Mouse (Mus musculus) limb, embryonic 14.5 days (tissue): ENCODE results near the gene Maml3. TPM values are rescaled to one million over a fixed set of nuclear protein-coding genes. Genes with fewer than 3 reads are reported as not detected.

ENCODE experiments used
- ATAC-seq: fragments of 200-750 bp; cut with Nextera tagmentation; 2 replicates; pipeline ENCODE4 v1.8.0; 2017; ENCODE audit warnings: low read depth, moderate number of reproducible peaks, moderate TSS enrichment; ENCODE audit not compliant: low FRiP score
- DNase-seq: peaks from one replicate; pipeline ENCODE4 v3.0.0-alpha.2; 2015; ENCODE audit warnings: low spot score
- H3K27ac ChIP-seq: fragments of 300-500 bp; sonication (generic); replicated peaks from 2 replicates; pipeline ENCODE4 v1.5.1; 2014; ENCODE audit warnings: low read depth, mild to moderate bottlenecking, low read length, moderate library complexity, mixed read lengths
- H3K27me3 ChIP-seq: fragments of 300-500 bp; sonication (generic); 2 replicates; pipeline ENCODE4 v1.6.1; 2014; ENCODE audit warnings: low read length, mixed read lengths; ENCODE audit not compliant: control insufficient read depth, insufficient read depth
- H3K36me3 ChIP-seq: fragments of 300-500 bp; sonication (generic); 2 replicates; pipeline ENCODE4 v1.6.1; 2014; ENCODE audit warnings: mild to moderate bottlenecking, low read length, moderate library complexity, mixed read lengths; ENCODE audit not compliant: control insufficient read depth, insufficient read depth
- H3K4me1 ChIP-seq: fragments of 300-500 bp; sonication (generic); 2 replicates; pipeline ENCODE4 v1.6.1; 2014; ENCODE audit warnings: antibody characterized with exemption, low read length, mixed read lengths; ENCODE audit not compliant: control insufficient read depth, insufficient read depth
- H3K4me2 ChIP-seq: fragments of 300-500 bp; sonication (generic); replicated peaks from 2 replicates; pipeline ENCODE4 v1.6.1; 2014; ENCODE audit warnings: low read depth, mild to moderate bottlenecking, low read length, moderate library complexity; ENCODE audit not compliant: severe bottlenecking
- H3K4me3 ChIP-seq: fragments of 300-500 bp; sonication (generic); replicated peaks from 2 replicates; pipeline ENCODE4 v1.5.1; 2014; ENCODE audit warnings: low read length
- H3K9ac ChIP-seq: fragments of 300-500 bp; sonication (generic); 2 replicates; pipeline ENCODE4 v1.6.1; 2014; ENCODE audit warnings: mild to moderate bottlenecking, low read depth, low read length, moderate library complexity; ENCODE audit not compliant: severe bottlenecking
- H3K9me3 ChIP-seq: fragments of 300-500 bp; sonication (generic); 2 replicates; pipeline ENCODE4 v1.6.1; 2016; ENCODE audit warnings: low read length; ENCODE audit not compliant: control insufficient read depth
- POLR2A ChIP-seq: fragments of 200-500 bp; IDR thresholded peaks from 2 replicates; pipeline ENCODE4 v1.8.0; 2012; ENCODE audit warnings: inconsistent platforms, mild to moderate bottlenecking, moderate library complexity, borderline replicate concordance; ENCODE audit not compliant: insufficient read depth, insufficient read length; ENCODE audit errors: extremely low read depth
- WGBS: fragments of 180-500 bp; shearing (Covaris S2); extraction: QIAGEN DNeasy Blood & Tissue Kit; methylation state at CpG from one replicate; pipeline ENCODE4 v1.1.7; 2014; 5-methylcytosine and 5-hydroxymethylcytosine counted together
- polyA plus RNA-seq, 2 experiments: library from polyadenylated mRNA; depleted of rRNA in 1 of 2; stranded (reverse) in 1 of 2; unstranded in 1 of 2; fragments of >200 nt; fragmentation: Nextera tagmentation in 1 of 2; extraction: Ambion mirVana in 1 of 2; gene quantifications; 2 replicates each; pipeline versions ENCODE4 v1.2.1 to v1.2.3; 2012 to 2014

Maml3 gene
- polyA plus RNA-seq, 2 experiments = 5.4 to 5.6 TPM

DNA sequence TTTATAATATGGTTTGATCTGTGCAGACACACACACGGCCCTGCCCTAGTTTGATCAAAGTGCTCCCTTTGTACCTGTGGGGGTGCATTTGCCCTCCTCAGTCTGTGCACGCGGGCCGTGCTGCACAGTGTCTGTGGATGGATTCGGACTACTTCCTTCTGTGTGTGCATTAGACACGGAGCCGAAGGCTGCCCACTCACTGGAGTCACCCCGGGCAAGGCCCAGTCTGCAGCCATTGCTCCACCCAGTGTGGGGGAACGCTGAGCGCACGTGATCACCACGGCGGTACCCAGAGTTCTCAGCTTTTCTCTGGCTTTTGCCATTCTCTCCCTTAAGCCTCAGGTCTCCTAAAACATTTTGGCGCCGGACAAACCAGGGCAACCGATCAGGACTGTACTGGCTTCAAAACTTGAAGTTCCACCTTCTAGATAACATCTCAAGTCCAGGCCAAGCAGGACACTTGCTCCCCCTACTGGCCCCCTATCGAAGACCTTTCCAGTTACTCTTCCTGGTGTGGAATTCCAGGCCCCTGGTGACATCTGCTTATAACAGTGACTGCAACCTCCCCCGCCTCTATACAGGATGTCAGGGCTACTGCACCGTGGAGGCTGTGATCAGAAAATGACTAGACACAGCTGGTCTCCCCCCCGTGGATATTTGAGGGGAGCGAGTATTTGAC, 431.3 kb downstream of the Maml3 start:
- Histone ChIP-seq H3K36me3 (no peaks in the 10 kb centered on the region), H3K9me3 (no peaks in the 10 kb centered on the region), H3K4me3 (no peak overlapping the region), H3K27me3 (no peaks in the 10 kb centered on the region), H3K4me1 (no peaks in the 10 kb centered on the region), H3K4me2 (no peak overlapping the region), H3K9ac (no peak overlapping the region), H3K27ac (no peak overlapping the region)
- WGBS = 68% methylated on average over 21 of the region's 21 CpGs
- TF ChIP-seq POLR2A = no peak
- DNase-seq (peak; percentile 57), ATAC-seq (no peak)

DNA sequence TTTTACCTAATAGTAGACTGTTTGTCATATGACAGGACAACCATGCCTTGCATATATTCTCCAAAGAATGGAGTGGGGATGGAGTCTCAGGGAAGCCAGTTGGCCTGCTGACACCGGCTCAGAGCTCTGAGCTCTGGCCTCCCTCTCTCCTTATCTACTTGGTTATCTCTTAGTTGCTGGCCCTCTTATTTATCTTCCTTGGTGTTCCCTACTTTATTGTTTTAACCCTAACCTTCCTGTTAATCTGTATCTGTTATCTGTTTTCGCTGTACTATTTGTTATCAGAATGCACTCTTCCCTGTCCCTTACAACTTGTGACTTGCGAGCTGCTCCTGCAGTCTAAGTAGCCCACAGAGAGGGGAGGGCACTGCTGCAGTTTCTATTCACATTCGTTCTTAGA, 432.2 kb downstream of the Maml3 start:
- 70% methylated on average over 4 of the region's 4 CpGs for WGBS
- no peaks in the 10 kb centered on the region for H3K36me3 ChIP-seq
- no peaks in the 10 kb centered on the region for H3K27me3 ChIP-seq
- TF ChIP-seq POLR2A = no peak
- H3K27ac ChIP-seq = no peak overlapping the region
- no peak overlapping the region for H3K4me2 ChIP-seq
- no peak for DNase-seq
- no peak for ATAC-seq
- H3K9ac ChIP-seq = no peak overlapping the region
- no peaks in the 10 kb centered on the region for H3K4me1 ChIP-seq
- no peaks in the 10 kb centered on the region for H3K9me3 ChIP-seq
- H3K4me3 ChIP-seq = no peak overlapping the region

DNA sequence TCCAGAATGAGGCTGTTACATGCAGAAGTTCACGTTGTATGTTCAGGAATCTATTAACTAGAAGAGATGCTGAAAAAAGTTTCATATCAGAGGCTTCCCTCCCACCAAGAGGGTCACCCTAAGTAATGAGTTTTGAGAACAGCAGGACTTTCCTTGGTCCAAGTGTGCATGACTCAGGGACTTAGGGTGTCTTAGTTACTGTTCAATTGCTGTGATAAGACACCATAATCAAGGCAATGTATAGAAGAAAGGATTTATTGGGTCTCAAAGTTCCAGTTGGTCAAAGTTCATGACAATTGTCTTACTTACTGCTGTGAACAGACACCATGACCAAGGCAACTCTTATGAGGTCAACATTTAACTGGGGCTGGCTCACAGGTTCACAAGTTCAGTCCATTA, 433.8 kb downstream of the Maml3 start:
- TF ChIP-seq POLR2A = no peak
- H3K4me2 ChIP-seq = no peak overlapping the region
- no peak overlapping the region for H3K9ac ChIP-seq
- no peaks in the 10 kb centered on the region for H3K9me3 ChIP-seq
- no peak overlapping the region for H3K4me3 ChIP-seq
- ATAC-seq (no peak), DNase-seq (no peak)
- no peaks in the 10 kb centered on the region for H3K4me1 ChIP-seq
- H3K36me3 ChIP-seq = no peaks in the 10 kb centered on the region
- 80% methylated on average over 1 of the region's 1 CpGs for WGBS
- no peak overlapping the region for H3K27ac ChIP-seq
- no peaks in the 10 kb centered on the region for H3K27me3 ChIP-seq

DNA sequence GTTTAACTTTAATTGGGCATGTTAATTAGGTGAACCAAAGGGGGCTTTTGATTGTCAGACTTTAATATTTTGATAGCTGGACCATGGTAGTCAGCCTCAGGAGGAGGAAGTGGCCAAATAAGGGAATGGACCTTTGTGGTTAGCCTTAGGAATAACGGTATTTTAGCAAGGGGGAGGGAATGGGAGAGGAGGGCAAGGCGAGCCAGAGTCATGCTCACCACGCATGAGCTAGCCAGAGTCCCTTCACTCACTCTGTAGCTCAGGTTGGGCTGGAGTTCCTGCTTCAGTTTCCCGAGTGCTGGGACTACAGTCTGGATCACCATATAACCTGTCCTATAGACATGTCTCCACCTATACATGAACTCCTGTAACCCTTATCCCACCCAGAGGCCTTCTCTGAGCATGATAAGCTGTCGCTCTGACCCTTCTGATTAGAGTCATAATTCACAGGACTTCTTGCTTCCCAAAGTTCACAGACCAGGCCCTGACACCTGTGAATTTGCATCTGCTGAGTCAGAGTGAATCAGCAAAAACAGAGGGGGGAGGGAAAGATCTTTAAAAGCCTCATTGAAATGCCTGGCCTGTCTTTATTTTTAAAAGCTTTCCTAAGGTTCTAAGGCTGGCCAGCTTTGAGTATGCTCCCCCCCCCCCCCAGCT, 434.3 kb downstream of the Maml3 start:
- Histone ChIP-seq H3K27me3 (no peaks in the 10 kb centered on the region), H3K4me2 (no peak overlapping the region), H3K9me3 (no peaks in the 10 kb centered on the region), H3K27ac (no peak overlapping the region), H3K4me3 (no peak overlapping the region), H3K36me3 (no peaks in the 10 kb centered on the region), H3K4me1 (no peaks in the 10 kb centered on the region), H3K9ac (no peak overlapping the region)
- no peak for TF ChIP-seq POLR2A
- DNase-seq (no peak), ATAC-seq (no peak)
- 71% methylated on average over 5 of the region's 5 CpGs for WGBS

DNA sequence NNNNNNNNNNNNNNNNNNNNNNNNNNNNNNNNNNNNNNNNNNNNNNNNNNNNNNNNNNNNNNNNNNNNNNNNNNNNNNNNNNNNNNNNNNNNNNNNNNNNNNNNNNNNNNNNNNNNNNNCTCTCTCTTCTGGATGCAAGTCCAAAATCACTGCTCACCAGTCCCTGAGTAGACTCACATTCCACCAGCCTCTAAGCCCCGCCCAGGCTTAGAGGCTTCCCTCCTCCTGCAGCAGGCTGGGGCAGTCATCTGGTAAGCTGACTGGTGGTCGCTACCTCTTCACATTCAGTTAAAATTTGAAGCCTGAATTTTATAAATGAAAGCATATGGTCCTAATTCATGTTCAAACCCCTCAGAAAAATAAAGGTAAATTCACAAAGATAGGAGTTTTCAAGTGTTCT, 436.3 kb downstream of the Maml3 start:
- Histone ChIP-seq H3K27me3 (no peaks in the 10 kb centered on the region), H3K36me3 (no peaks in the 10 kb centered on the region), H3K4me1 (no peaks in the 10 kb centered on the region), H3K4me3 (no peak overlapping the region), H3K9ac (no peak overlapping the region), H3K27ac (no peak overlapping the region), H3K4me2 (no peak overlapping the region), H3K9me3 (no peaks in the 10 kb centered on the region)
- no peak for ATAC-seq
- 19% methylated on average over 2 of the region's 2 CpGs for WGBS
- no peak for DNase-seq
- no peak for TF ChIP-seq POLR2A
